Mouse (Mus musculus): ENCODE data around the gene Zpld1. TPM values are rescaled to one million over a fixed set of nuclear protein-coding genes. Genes with fewer than 3 reads are reported as not detected.

Zpld1 gene
- total RNA-seq (2012; rRNA removed) = not detected in 2 replicates

GRCm38 (mm10) chr16:55297886-55298285 is at the start of gene Zpld1:
Gene Zpld1, minus strand, starts transcription at chr16:55297986.
- in situ Hi-C loops (cut with MboI; ENCODE audit: low sequenced_read_pairs in 2 of 2, unreplicated experiment in 2 of 2) = no loop called here
- no peak for TF ChIP-seq CHD2 (IDR thresholded peaks at IDR 0.05; ENCODE audit: low read depth, low read length)
- no peak for TF ChIP-seq ZC3H11A (IDR thresholded peaks at IDR 0.05; ENCODE audit: borderline replicate concordance, low read depth, low read length)
- TF ChIP-seq MAFK (IDR thresholded peaks at IDR 0.05; ENCODE audit: insufficient read depth, low read depth, low read length) = no peak
- no peak for TF ChIP-seq HCFC1 (IDR thresholded peaks at IDR 0.05; ENCODE audit: borderline replicate concordance, insufficient read depth, low read length)
- TF ChIP-seq ZNF384 (IDR thresholded peaks at IDR 0.05; ENCODE audit: low read depth, low read length) = no peak
- H3K4me1 ChIP-seq (ENCODE audit: control insufficient read depth in 2 of 2, insufficient read depth in 2 of 2, low read length in 2 of 2, poor library complexity in 1 of 2) = no peaks in the 10 kb centered on the region
- no peaks in the 10 kb centered on the region for H3K36me3 ChIP-seq (ENCODE audit: control insufficient read depth, insufficient read depth, low read length, poor library complexity, severe bottlenecking)
- H3K9ac ChIP-seq (ENCODE audit: insufficient read depth, low read depth, low read length, poor library complexity, severe bottlenecking) = no peak within 1 kb of the TSS
- DNase-seq (ENCODE audit: low read depth, low spot score) = no peak
- H3K27ac ChIP-seq (ENCODE audit: insufficient read depth, low read depth, low read length, poor library complexity, severe bottlenecking) = no peak within 1 kb of the TSS
- H3K9me3 ChIP-seq (ENCODE audit: control insufficient read depth, insufficient read depth, low read depth, low read length) = no peaks in the 10 kb centered on the region
- H3K4me3 ChIP-seq (ENCODE audit: insufficient read depth in 1 of 2, low read depth in 1 of 2, low read length in 2 of 2, poor library complexity in 1 of 2, severe bottlenecking in 1 of 2) = no peak within 1 kb of the TSS

GRCm38 (mm10) chr16:55345644-55346043 is 47.9 kb upstream of the Zpld1 start:
- TF ChIP-seq HCFC1 (IDR thresholded peaks at IDR 0.05; ENCODE audit: borderline replicate concordance, insufficient read depth, low read length) (no peak), ZC3H11A (IDR thresholded peaks at IDR 0.05; ENCODE audit: borderline replicate concordance, low read depth, low read length) (no peak), ZNF384 (IDR thresholded peaks at IDR 0.05; ENCODE audit: low read depth, low read length) (no peak), CHD2 (IDR thresholded peaks at IDR 0.05; ENCODE audit: low read depth, low read length) (no peak), MAFK (IDR thresholded peaks at IDR 0.05; ENCODE audit: insufficient read depth, low read depth, low read length) (no peak)
- Histone ChIP-seq H3K36me3 (ENCODE audit: control insufficient read depth, insufficient read depth, low read length, poor library complexity, severe bottlenecking) (no peaks in the 10 kb centered on the region), H3K9me3 (ENCODE audit: control insufficient read depth, insufficient read depth, low read depth, low read length) (no peaks in the 10 kb centered on the region), H3K4me1 (ENCODE audit: control insufficient read depth in 2 of 2, insufficient read depth in 2 of 2, low read length in 2 of 2, poor library complexity in 1 of 2) (no peaks in the 10 kb centered on the region), H3K4me3 (ENCODE audit: insufficient read depth in 1 of 2, low read depth in 1 of 2, low read length in 2 of 2, poor library complexity in 1 of 2, severe bottlenecking in 1 of 2) (no peak overlapping the region), H3K9ac (ENCODE audit: insufficient read depth, low read depth, low read length, poor library complexity, severe bottlenecking) (no peak overlapping the region), H3K27ac (ENCODE audit: insufficient read depth, low read depth, low read length, poor library complexity, severe bottlenecking) (no peak overlapping the region)
- in situ Hi-C loops (cut with MboI; ENCODE audit: low sequenced_read_pairs in 2 of 2, unreplicated experiment in 2 of 2) = no loop called here
- no peak for DNase-seq (ENCODE audit: low read depth, low spot score)

- no peak overlapping the region for H3K9ac ChIP-seq (ENCODE audit: insufficient read depth, low read depth, low read length, poor library complexity, severe bottlenecking)
- no peaks in the 10 kb centered on the region for H3K9me3 ChIP-seq (ENCODE audit: control insufficient read depth, insufficient read depth, low read depth, low read length)
- DNase-seq (ENCODE audit: low read depth, low spot score) = no peak
- TF ChIP-seq ZNF384 (IDR thresholded peaks at IDR 0.05; ENCODE audit: low read depth, low read length) (no peak), MAFK (IDR thresholded peaks at IDR 0.05; ENCODE audit: insufficient read depth, low read depth, low read length) (no peak), CHD2 (IDR thresholded peaks at IDR 0.05; ENCODE audit: low read depth, low read length) (no peak), HCFC1 (IDR thresholded peaks at IDR 0.05; ENCODE audit: borderline replicate concordance, insufficient read depth, low read length) (no peak), ZC3H11A (IDR thresholded peaks at IDR 0.05; ENCODE audit: borderline replicate concordance, low read depth, low read length) (no peak)
- H3K27ac ChIP-seq (ENCODE audit: insufficient read depth, low read depth, low read length, poor library complexity, severe bottlenecking) = no peak overlapping the region
- H3K36me3 ChIP-seq (ENCODE audit: control insufficient read depth, insufficient read depth, low read length, poor library complexity, severe bottlenecking) = no peaks in the 10 kb centered on the region
- in situ Hi-C loops (cut with MboI; ENCODE audit: low sequenced_read_pairs in 2 of 2, unreplicated experiment in 2 of 2) = no loop called here
- no peaks in the 10 kb centered on the region for H3K4me1 ChIP-seq (ENCODE audit: control insufficient read depth in 2 of 2, insufficient read depth in 2 of 2, low read length in 2 of 2, poor library complexity in 1 of 2)
- H3K4me3 ChIP-seq (ENCODE audit: insufficient read depth in 1 of 2, low read depth in 1 of 2, low read length in 2 of 2, poor library complexity in 1 of 2, severe bottlenecking in 1 of 2) = no peak overlapping the region
These were observed 24.0 kb upstream of the Zpld1 start for GRCm38 (mm10) chr16:55321542-55322514.

DNA sequence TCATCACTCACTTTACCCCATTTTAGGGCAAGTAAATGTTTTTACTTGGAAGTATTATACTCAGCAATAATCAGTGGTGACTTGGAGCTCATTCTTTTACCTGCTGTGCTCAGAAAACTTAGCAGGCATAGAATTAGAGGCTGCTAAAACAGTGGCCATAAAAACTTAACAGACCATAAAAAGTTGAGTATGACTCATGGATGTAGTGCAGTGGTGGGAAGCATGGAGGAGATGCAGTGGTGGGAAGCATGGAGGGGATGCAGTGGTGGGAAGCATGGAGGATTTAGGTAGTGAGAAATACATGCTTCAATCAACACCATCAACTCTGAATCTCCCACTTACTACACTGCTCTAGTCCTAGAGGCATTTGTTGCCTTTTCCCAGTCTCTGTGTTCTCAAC is 19.2 kb upstream of the Zpld1 start:
- H3K36me3 ChIP-seq (ENCODE audit: control insufficient read depth, insufficient read depth, low read length, poor library complexity, severe bottlenecking) = no peaks in the 10 kb centered on the region
- no peaks in the 10 kb centered on the region for H3K4me1 ChIP-seq (ENCODE audit: control insufficient read depth in 2 of 2, insufficient read depth in 2 of 2, low read length in 2 of 2, poor library complexity in 1 of 2)
- H3K4me3 ChIP-seq (ENCODE audit: insufficient read depth in 1 of 2, low read depth in 1 of 2, low read length in 2 of 2, poor library complexity in 1 of 2, severe bottlenecking in 1 of 2) = no peak overlapping the region
- no peaks in the 10 kb centered on the region for H3K9me3 ChIP-seq (ENCODE audit: control insufficient read depth, insufficient read depth, low read depth, low read length)
- no peak for DNase-seq (ENCODE audit: low read depth, low spot score)
- TF ChIP-seq ZNF384 (IDR thresholded peaks at IDR 0.05; ENCODE audit: low read depth, low read length) (no peak), ZC3H11A (IDR thresholded peaks at IDR 0.05; ENCODE audit: borderline replicate concordance, low read depth, low read length) (no peak), MAFK (IDR thresholded peaks at IDR 0.05; ENCODE audit: insufficient read depth, low read depth, low read length) (no peak), HCFC1 (IDR thresholded peaks at IDR 0.05; ENCODE audit: borderline replicate concordance, insufficient read depth, low read length) (no peak), CHD2 (IDR thresholded peaks at IDR 0.05; ENCODE audit: low read depth, low read length) (no peak)
- in situ Hi-C loops (cut with MboI; ENCODE audit: low sequenced_read_pairs in 2 of 2, unreplicated experiment in 2 of 2) = no loop called here
- no peak overlapping the region for H3K27ac ChIP-seq (ENCODE audit: insufficient read depth, low read depth, low read length, poor library complexity, severe bottlenecking)
- H3K9ac ChIP-seq (ENCODE audit: insufficient read depth, low read depth, low read length, poor library complexity, severe bottlenecking) = no peak overlapping the region
